Mouse (Mus musculus) cerebellum, adult 11-12 months (tissue): Measurements from ENCODE around the gene Gm2a.
"Not testable (repeated sequence)": the region's sequence is repeated elsewhere in the genome, so short reads cannot be mapped to it uniquely, and the experiment has no call there.

ENCODE experiments used
- DNase-seq: peaks from one replicate; pipeline ENCODE4 v3.0.0; 2022

Gm2a gene

GRCm38 (mm10) chr11:55097463-55098188 lies at the start of gene Gm2a:
Gene Gm2a, plus strand, starts transcription at chr11:55098115.
- peak; percentile 97 for DNase-seq

- DNase-seq = no peak
Measured at GRCm38 (mm10) chr11:55050837-55051510, 46.9 kb upstream of the Gm2a start.

GRCm38 (mm10) chr11:55057511-55057910 lies 40.4 kb upstream of the Gm2a start:
- DNase-seq = no peak

- no peak for DNase-seq
Measured at GRCm38 (mm10) chr11:55060802-55061201, 37.1 kb upstream of the Gm2a start.

GRCm38 (mm10) chr11:55062856-55063255 lies 35.1 kb upstream of the Gm2a start:
- DNase-seq = no peak

GRCm38 (mm10) chr11:55066921-55067320 lies 31.0 kb upstream of the Gm2a start:
- no peak for DNase-seq

GRCm38 (mm10) chr11:55069023-55069422 lies 28.9 kb upstream of the Gm2a start:
- DNase-seq = no peak

GRCm38 (mm10) chr11:55071344-55071743 lies 26.6 kb upstream of the Gm2a start:
- DNase-seq = no peak

GRCm38 (mm10) chr11:55072467-55072866 lies 25.4 kb upstream of the Gm2a start:
- no peak for DNase-seq

GRCm38 (mm10) chr11:55073191-55073590 lies 24.7 kb upstream of the Gm2a start:
- DNase-seq = no peak

GRCm38 (mm10) chr11:55075602-55076001 lies 22.3 kb upstream of the Gm2a start:
- peak; percentile 87 for DNase-seq

- DNase-seq = no peak
Measured at GRCm38 (mm10) chr11:55076234-55076633, 21.7 kb upstream of the Gm2a start.

GRCm38 (mm10) chr11:55077331-55078231 lies 20.3 kb upstream of the Gm2a start, which contains the start of gene Ccdc69:
Gene Ccdc69, minus strand, starts transcription at chr11:55078131.
- DNase-seq = peak; percentile 68

GRCm38 (mm10) chr11:55078502-55078901 lies 19.4 kb upstream of the Gm2a start:
- no peak for DNase-seq

GRCm38 (mm10) chr11:55079180-55079579 lies 18.7 kb upstream of the Gm2a start:
- DNase-seq = no peak

GRCm38 (mm10) chr11:55081206-55081605 lies 16.7 kb upstream of the Gm2a start:
- no peak for DNase-seq

GRCm38 (mm10) chr11:55084629-55085028 lies 13.3 kb upstream of the Gm2a start:
- no peak for DNase-seq

GRCm38 (mm10) chr11:55085396-55085795 lies 12.5 kb upstream of the Gm2a start:
- DNase-seq = no peak

GRCm38 (mm10) chr11:55087006-55087405 lies 10.9 kb upstream of the Gm2a start:
- DNase-seq = peak; percentile 54

GRCm38 (mm10) chr11:55089892-55090291 lies 8.0 kb upstream of the Gm2a start:
- no peak for DNase-seq

GRCm38 (mm10) chr11:55093096-55093495 lies 4.8 kb upstream of the Gm2a start:
- no peak for DNase-seq

- not testable (repeated sequence) for DNase-seq
Measured at GRCm38 (mm10) chr11:55096296-55096695, 1.6 kb upstream of the Gm2a start.

GRCm38 (mm10) chr11:55096731-55097462 lies 1.0 kb upstream of the Gm2a start:
- DNase-seq = no peak
